Mouse (Mus musculus) gastrocnemius, adult 8-10 months (tissue): ENCODE measurements around the gene Cdk19. TPM values are rescaled to one million over a fixed set of nuclear protein-coding genes. Genes with fewer than 3 reads are reported as not detected.

Experiments
- DNase-seq, 2 experiments: peaks; one replicate each; pipeline ENCODE4 v3.0.0; 2022; ENCODE audit warnings: low spot score in 2 of 2
- total RNA-seq, 4 experiments: library from RNA; stranded (reverse); gene quantifications; 2 replicates each; pipeline ENCODE4 v1.2.4; 2022

Cdk19 gene
- total RNA-seq, 4 experiments from 2014 or later, result 6.8 to 35.5 (median 20.0) TPM

- DNase-seq, result peak; percentile 97 to 98
These were observed 9.5 kb downstream of the Cdk19 start for GRCm38 (mm10) chr10:40348566-40349536.

- DNase-seq, result peak; percentile 28 to 56
These were observed 10.3 kb downstream of the Cdk19 start for GRCm38 (mm10) chr10:40349631-40350177.

GRCm38 (mm10) chr10:40350245-40350932, 11.0 kb downstream of the Cdk19 start:
- no peak for DNase-seq

GRCm38 (mm10) chr10:40351156-40351555, 11.8 kb downstream of the Cdk19 start:
- no peak for DNase-seq

GRCm38 (mm10) chr10:40354081-40354480, 14.7 kb downstream of the Cdk19 start:
- DNase-seq, result no peak

GRCm38 (mm10) chr10:40354556-40354955, 15.2 kb downstream of the Cdk19 start:
- no peak for DNase-seq

GRCm38 (mm10) chr10:40358166-40358565, 18.8 kb downstream of the Cdk19 start:
- no peak for DNase-seq

- DNase-seq, result no peak
These were observed 19.8 kb downstream of the Cdk19 start for GRCm38 (mm10) chr10:40359131-40359530.

GRCm38 (mm10) chr10:40363004-40363403, 23.6 kb downstream of the Cdk19 start:
- DNase-seq, result no peak

GRCm38 (mm10) chr10:40364642-40365361, 25.4 kb downstream of the Cdk19 start:
- DNase-seq, result no peak

- no peak for DNase-seq
These were observed 26.6 kb downstream of the Cdk19 start for GRCm38 (mm10) chr10:40365991-40366390.

- no peak for DNase-seq
These were observed 29.2 kb downstream of the Cdk19 start for GRCm38 (mm10) chr10:40368516-40368915.

- DNase-seq, result no peak
These were observed 30.8 kb downstream of the Cdk19 start for GRCm38 (mm10) chr10:40370156-40370555.

- no peak for DNase-seq
These were observed 32.0 kb downstream of the Cdk19 start for GRCm38 (mm10) chr10:40371184-40371913.

GRCm38 (mm10) chr10:40371914-40372675, 32.7 kb downstream of the Cdk19 start:
- no peak for DNase-seq

GRCm38 (mm10) chr10:40373749-40374148, 34.4 kb downstream of the Cdk19 start:
- DNase-seq, result no peak

- no peak for DNase-seq
These were observed 35.5 kb downstream of the Cdk19 start for GRCm38 (mm10) chr10:40374828-40375227.

GRCm38 (mm10) chr10:40376286-40376685, 36.9 kb downstream of the Cdk19 start:
- no peak for DNase-seq

GRCm38 (mm10) chr10:40378284-40378683, 38.9 kb downstream of the Cdk19 start:
- DNase-seq, result no peak

GRCm38 (mm10) chr10:40379682-40380081, 40.3 kb downstream of the Cdk19 start:
- DNase-seq, result no peak
